Mouse (Mus musculus) ES-E14 (cell line): Measurements from ENCODE around the gene Sgk2. TPM values are rescaled to one million over a fixed set of nuclear protein-coding genes. Genes with fewer than 3 reads are reported as not detected.

Source experiments
- DNase-seq: peaks from one replicate; pipeline ENCODE4 v3.0.0-alpha.2; 2013; ENCODE audit warnings: low read depth, low spot score
- H3K27ac ChIP-seq: 2 replicates; pipeline ENCODE4 v1.5.1; 2012; ENCODE audit warnings: low read depth, mild to moderate bottlenecking, low read length, moderate library complexity, mixed read lengths; ENCODE audit not compliant: poor library complexity, insufficient read depth, severe bottlenecking
- H3K36me3 ChIP-seq: 2 replicates; pipeline ENCODE4 v1.6.1; 2012; ENCODE audit warnings: mild to moderate bottlenecking, low read length, moderate library complexity, mixed read lengths; ENCODE audit not compliant: control insufficient read depth, poor library complexity, insufficient read depth, severe bottlenecking
- H3K4me1 ChIP-seq, 2 experiments: fragments of 150-350 bp in 1 of 2; sonication (generic) in 1 of 2; 2 replicates each; pipeline ENCODE4 v1.6.1; 2012; ENCODE audit warnings: low read length in 2 of 2, mild to moderate bottlenecking in 1 of 2, mixed read lengths in 1 of 2; ENCODE audit not compliant: control insufficient read depth in 2 of 2, insufficient read depth in 2 of 2, poor library complexity in 1 of 2
- H3K4me3 ChIP-seq, 2 experiments: fragments of 150-350 bp in 1 of 2; sonication (generic) in 1 of 2; 2 replicates each; pipeline ENCODE4 v1.5.1; 2012; ENCODE audit warnings: low read length in 2 of 2, low read depth in 1 of 2, mild to moderate bottlenecking in 1 of 2, mixed read lengths in 1 of 2; ENCODE audit not compliant: insufficient read depth in 1 of 2, poor library complexity in 1 of 2, severe bottlenecking in 1 of 2
- H3K9ac ChIP-seq: 2 replicates; pipeline ENCODE4 v1.6.1; 2012; ENCODE audit warnings: low read depth, mild to moderate bottlenecking, low read length, mixed read lengths; ENCODE audit not compliant: poor library complexity, insufficient read depth, severe bottlenecking
- H3K9me3 ChIP-seq: fragments of 150-350 bp; sonication (generic); 2 replicates; pipeline ENCODE4 v1.6.1; 2012; ENCODE audit warnings: low read depth, mild to moderate bottlenecking, low read length; ENCODE audit not compliant: control insufficient read depth, insufficient read depth
- CHD2 ChIP-seq: IDR thresholded peaks from 2 replicates; pipeline ENCODE4 v1.6.1; 2014; ENCODE audit warnings: mild to moderate bottlenecking, low read depth, low read length, inconsistent platforms
- HCFC1 ChIP-seq: IDR thresholded peaks from 2 replicates; pipeline ENCODE4 v1.6.1; 2012; ENCODE audit warnings: low read length, inconsistent platforms, borderline replicate concordance; ENCODE audit not compliant: insufficient read depth
- MAFK ChIP-seq: IDR thresholded peaks from 2 replicates; pipeline ENCODE4 v1.6.1; 2014; ENCODE audit warnings: mild to moderate bottlenecking, low read depth, low read length, inconsistent platforms; ENCODE audit not compliant: insufficient read depth
- ZC3H11A ChIP-seq: IDR thresholded peaks from 2 replicates; pipeline ENCODE4 v1.6.1; 2012; ENCODE audit warnings: low read depth, mild to moderate bottlenecking, inconsistent platforms, low read length, borderline replicate concordance
- ZNF384 ChIP-seq: IDR thresholded peaks from 2 replicates; pipeline ENCODE4 v1.6.1; 2012; ENCODE audit warnings: low read depth, low read length, inconsistent platforms
- in situ Hi-C, 2 experiments: fragments of 600-800 bp; cut with MboI; formaldehyde crosslinking; loops; one replicate each; pipeline ENCODE4 v1.15.1; 2025; ENCODE audit warnings: low sequenced_read_pairs in 2 of 2, inconsistent platforms in 1 of 2; ENCODE audit not compliant: unreplicated experiment in 2 of 2
- total RNA-seq: library from RNA; depleted of rRNA; stranded (reverse); fragments of 300-350 nt; gene quantifications from 2 replicates; pipeline ENCODE4 v1.2.3, GENCODE M21; 2012

Gene Sgk2
- total RNA-seq, 1 experiment: 1.8 TPM

GRCm38 (mm10) chr2:162984381-162984780 is 2.7 kb upstream of the Sgk2 start:
- Histone ChIP-seq H3K36me3 (no peaks in the 10 kb centered on the region), H3K4me3 (no peak overlapping the region), H3K4me1 (no peaks in the 10 kb centered on the region), H3K9me3 (no peaks in the 10 kb centered on the region), H3K27ac (no peak overlapping the region), H3K9ac (no peak overlapping the region)
- TF ChIP-seq CHD2 (no peak), ZC3H11A (no peak), ZNF384 (no peak), HCFC1 (no peak), MAFK (no peak)
- DNase-seq: no peak
- in situ Hi-C loops: no loop called here

- no peak for TF ChIP-seq CHD2
- TF ChIP-seq ZNF384: peak; percentile 85
- TF ChIP-seq HCFC1: no peak
- TF ChIP-seq ZC3H11A: no peak
- TF ChIP-seq MAFK: no peak
- Histone ChIP-seq H3K4me3 (no peak overlapping the region), H3K9me3 (no peaks in the 10 kb centered on the region), H3K36me3 (no peaks in the 10 kb centered on the region), H3K27ac (no peak overlapping the region), H3K9ac (no peak overlapping the region), H3K4me1 (no peaks in the 10 kb centered on the region)
- in situ Hi-C loops: no loop called here
- DNase-seq: no peak
Measured at GRCm38 (mm10) chr2:162985923-162986322, 1.2 kb upstream of the Sgk2 start.

- Histone ChIP-seq H3K4me1 (no peaks in the 10 kb centered on the region), H3K9me3 (no peaks in the 10 kb centered on the region), H3K9ac (no peak overlapping the region), H3K4me3 (no peak overlapping the region), H3K27ac (no peak overlapping the region), H3K36me3 (no peaks in the 10 kb centered on the region)
- in situ Hi-C loops: no loop called here
- TF ChIP-seq ZNF384: no peak
- no peak for TF ChIP-seq CHD2
- no peak for TF ChIP-seq ZC3H11A
- no peak for TF ChIP-seq HCFC1
- TF ChIP-seq MAFK: no peak
- DNase-seq: no peak
Measured at GRCm38 (mm10) chr2:162986764-162987163, 366 bp upstream of the Sgk2 start.

- in situ Hi-C loops: no loop called here
- no peak overlapping the region for H3K27ac ChIP-seq
- TF ChIP-seq MAFK (no peak), ZC3H11A (no peak), ZNF384 (no peak), HCFC1 (no peak), CHD2 (no peak)
- no peaks in the 10 kb centered on the region for H3K36me3 ChIP-seq
- DNase-seq: no peak
- no peaks in the 10 kb centered on the region for H3K9me3 ChIP-seq
- no peaks in the 10 kb centered on the region for H3K4me1 ChIP-seq
- H3K9ac ChIP-seq: no peak overlapping the region
- H3K4me3 ChIP-seq: no peak overlapping the region
Measured at GRCm38 (mm10) chr2:162988235-162988634, 1.1 kb downstream of the Sgk2 start.
